Mouse (Mus musculus) spleen, adult 2 months (tissue): ENCODE data around the gene Rab12.

Source experiments
- CTCF ChIP-seq: fragments of 200-500 bp; IDR thresholded peaks from 2 replicates; pipeline ENCODE4 v1.5.1; 2011; ENCODE audit warnings: mild to moderate bottlenecking, inconsistent platforms; ENCODE audit not compliant: insufficient read depth, insufficient read length, insufficient replicate concordance; ENCODE audit errors: extremely low read depth
- POLR2A ChIP-seq: fragments of 200-500 bp; IDR thresholded peaks from 2 replicates; pipeline ENCODE4 v1.6.1; 2011; ENCODE audit warnings: low read depth, low read length, inconsistent platforms

DNA sequence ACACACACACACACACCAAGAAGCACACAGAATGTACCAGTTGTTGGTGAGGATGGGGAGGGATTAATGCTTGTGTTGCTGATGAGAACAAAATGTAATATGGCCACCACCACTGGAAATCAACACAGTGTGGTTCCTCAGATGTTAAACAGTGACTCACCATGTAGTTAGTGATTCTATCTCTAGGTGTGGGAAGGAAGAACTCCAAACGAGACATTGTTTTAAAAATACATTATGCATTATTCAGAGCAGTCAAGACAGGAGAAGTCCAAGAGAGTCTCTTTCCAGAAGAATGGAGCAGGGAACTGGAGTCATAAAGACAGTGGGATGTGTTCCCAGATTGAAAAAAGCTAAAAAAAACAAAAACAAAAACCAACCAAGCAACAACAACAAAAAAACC is 44.0 kb upstream of the Rab12 start:
- no peak for TF ChIP-seq POLR2A
- no peak for TF ChIP-seq CTCF
